Mouse (Mus musculus) left cerebral cortex, adult 18-20 months (tissue): ENCODE measurements at regions not wholly inside any gene's neighbourhood (a gene's known extent, or its start where the extent isn't known, plus 50 kb on each side); places are given as distances from the start of the nearest gene placed in this dataset.

Experiments
- DNase-seq, 2 experiments: peaks; one replicate each; pipeline ENCODE4 v3.0.0; 2021 to 2022; ENCODE audit warnings: low spot score in 2 of 2, mixed read lengths in 1 of 2

DNA sequence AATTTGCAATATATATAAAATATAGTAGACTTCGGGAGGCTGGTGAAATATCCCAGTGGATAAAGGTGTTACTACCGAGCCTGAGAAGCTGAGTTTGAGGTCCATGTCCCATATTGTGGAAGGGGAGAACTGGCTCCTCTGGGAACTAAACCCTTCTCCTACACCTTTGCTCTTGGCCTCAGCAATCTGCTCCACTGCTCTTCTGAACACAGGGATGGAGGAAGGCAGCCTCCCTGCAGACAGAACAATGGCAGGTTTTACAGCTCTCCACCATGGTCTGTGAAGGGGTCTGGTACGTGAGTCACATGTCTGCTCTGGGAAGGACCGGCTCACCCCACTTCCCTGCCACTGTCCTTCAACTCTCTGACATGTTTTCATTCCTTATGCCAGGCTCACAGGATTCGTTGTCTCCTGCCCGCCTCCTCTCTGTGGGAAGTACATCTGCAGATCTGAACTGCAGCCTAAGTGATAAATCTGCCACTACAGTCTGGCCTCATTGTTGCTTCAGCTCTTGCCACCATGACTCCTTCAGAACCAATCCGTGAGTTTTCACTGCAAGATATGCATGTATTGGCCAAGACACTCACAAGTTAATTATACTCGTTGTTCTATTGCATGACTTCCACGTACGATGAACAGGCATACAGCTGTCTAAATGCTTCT, 220.0 kb upstream of the Gm9767 start:
- peak in 1 of 2 experiments; percentile 7 for DNase-seq

DNA sequence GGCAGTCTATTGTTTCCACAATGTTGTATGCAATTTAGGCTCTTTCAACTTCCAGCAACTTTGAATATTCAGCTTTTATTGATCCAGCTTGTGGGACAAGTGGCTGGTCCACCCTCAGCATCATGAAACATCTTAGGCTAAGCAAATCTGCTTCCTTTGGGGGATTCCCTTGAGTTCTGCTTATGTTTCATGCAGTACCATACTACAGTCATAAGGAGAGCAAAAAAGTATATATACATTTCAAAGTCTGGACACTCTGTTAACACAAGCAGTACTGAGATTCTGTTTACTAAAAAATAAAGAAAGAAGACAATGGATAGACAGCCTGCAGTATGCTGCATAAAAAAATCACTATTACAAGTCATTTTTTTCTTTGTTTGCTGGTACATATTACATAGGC, 233.7 kb upstream of the Gm9767 start:
- DNase-seq, result no peak

DNA sequence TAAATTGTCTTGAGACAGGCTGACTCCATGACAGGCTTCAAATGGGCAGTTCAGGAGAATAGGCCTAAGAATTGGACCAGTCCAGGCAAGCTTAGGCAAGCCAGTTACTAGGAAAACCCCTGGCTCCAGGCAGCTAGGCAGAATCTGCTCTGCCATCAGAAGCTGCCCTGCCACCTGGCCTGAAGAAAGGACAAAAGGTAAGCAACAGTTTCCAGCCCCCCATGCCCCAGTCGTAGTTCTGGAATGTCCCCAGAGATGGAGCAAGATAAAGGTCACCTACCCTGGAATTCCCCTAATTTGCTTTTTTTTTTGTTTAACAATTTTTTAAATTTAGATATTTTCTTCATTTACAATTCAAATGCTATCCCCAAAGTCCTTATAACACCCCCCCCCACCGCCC, 248.8 kb upstream of the Gm9767 start:
- DNase-seq, result no peak

DNA sequence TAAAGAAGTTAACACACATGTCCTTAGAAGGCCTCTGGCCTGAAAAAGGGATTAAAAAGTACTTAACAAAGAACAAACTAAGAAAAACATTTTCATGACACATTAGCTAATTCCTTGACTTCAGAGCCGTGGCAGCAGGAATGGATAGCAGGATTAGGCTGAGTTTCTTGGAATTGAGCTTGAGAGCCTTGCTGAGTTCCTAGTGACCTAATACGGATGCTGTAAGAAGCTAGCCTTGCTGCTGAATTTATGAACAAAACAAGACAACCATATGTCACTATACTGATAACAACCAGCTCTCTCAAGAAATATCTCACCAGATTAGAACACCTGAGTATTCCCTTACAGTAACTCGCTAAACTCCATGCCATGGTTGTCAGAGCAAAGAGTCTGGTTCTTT, 268.2 kb upstream of the Smlr1 start:
- no peak for DNase-seq

DNA sequence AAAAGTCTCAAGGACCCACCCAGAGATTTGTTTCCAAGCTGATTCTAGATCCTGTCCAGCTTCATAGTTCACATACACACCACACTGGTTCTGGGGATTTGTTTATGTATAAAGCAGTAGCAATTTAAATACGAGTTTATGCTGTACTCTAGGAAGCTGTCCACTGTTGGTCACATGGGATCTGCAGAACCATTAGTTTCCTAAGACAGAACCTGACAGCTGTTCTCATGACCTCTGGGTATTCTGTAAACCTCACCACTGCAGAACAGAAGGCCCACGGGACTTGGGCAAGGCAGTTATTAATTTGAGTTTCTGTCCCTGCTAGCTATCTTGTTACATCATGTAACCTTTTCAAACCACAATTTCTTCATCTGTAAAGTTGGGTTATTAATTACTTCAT, 265.4 kb upstream of the Smlr1 start:
- no peak for DNase-seq

DNA sequence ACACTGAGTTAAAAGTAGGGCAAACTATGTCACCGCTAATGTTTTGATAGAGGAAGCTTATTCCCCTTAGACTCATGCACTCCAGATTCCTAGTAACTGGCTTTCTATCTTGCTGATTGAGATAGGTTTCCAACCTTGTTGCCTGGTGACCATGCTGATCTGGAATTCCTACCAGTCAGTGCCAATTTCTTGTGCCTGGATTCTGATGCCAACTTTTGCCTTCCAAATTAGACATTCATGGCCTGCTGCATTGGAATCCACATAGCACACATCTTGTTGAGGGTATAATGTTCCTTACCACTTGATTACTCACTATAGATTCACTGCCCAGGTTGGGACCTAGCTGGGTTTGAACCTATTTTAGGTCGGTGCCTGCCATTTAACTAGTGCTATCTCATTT, 262.8 kb upstream of the Smlr1 start:
- DNase-seq, result no peak

DNA sequence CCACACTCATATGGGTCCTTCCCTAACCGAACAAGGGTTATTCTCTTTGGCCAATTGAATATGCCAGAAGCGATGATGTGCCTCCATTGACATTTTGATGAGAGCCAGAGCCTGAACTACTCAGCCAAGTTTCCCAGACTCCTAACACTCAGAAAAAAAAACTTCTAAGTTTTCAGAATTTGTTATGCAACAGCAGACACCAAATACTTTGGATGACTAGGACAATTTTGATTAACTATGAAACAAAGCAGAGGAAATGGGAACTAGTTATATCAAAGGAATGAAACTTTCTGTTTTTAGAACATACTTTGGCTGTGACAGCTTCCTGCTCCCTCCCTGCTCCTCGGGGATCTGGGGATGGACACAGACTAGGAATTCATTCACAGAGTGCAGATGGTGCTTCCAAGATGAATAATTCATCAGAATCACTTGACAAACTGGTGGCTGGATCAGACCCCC, 254.3 kb upstream of the Smlr1 start:
- no peak for DNase-seq

DNA sequence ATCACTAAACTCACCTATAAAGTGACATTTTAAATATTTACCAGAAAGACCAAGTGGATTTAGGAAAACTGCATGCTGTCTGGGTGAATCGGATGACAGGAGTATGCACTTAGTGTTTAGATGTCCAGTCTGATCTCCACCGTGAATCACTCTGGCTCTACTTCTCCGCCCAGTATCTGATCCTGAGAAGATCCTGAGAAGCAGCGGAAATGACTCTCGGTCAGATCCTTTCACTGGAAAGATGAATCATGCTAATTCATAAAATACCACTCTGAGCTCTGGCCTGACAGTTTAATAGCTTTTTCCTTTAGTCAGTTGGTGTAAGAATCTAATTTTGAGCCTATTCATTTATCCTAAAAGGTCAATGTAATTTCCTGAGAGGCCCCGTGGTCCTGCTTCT, 252.6 kb upstream of the Smlr1 start:
- no peak for DNase-seq

DNA sequence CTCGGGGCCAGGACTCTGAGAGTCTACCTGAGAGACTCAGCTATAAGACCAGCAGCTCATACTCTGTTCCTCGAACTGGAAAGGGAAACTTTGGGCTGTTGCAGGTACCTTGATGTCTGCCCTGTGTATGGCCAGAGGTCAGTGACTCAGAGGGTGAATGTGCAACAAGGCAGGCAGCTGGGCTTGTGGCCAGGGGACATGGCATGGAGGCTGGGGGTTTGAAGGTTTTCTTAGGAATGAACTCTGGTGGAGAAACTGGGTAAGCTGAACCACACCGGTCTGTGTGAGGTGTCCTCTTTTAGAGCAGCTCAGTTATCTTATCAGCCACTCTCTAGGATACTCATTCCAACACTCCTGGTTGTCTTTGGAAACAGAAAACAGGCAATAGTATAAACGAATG, 251.9 kb upstream of the Smlr1 start:
- DNase-seq, result no peak

DNA sequence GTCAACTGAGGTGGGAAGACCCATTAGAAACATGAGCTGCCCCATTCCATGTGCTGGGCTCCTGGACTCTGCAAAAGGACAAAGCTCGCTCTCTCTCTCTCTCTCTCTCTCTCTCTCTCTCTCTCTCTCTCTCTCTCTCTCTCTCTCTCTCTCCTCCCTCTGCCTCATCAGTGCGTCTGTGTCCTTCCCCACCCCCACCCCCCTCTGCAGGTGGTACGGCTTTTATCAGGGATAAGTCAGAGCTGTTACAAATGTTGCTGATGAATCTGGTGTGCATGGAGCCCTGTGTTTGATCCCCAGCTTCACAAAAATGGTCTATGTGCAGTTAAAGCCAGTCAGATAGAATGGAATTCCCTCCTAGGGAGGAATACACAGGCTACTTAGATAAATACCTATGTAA, 247.8 kb upstream of the Smlr1 start:
- DNase-seq, result no peak

DNA sequence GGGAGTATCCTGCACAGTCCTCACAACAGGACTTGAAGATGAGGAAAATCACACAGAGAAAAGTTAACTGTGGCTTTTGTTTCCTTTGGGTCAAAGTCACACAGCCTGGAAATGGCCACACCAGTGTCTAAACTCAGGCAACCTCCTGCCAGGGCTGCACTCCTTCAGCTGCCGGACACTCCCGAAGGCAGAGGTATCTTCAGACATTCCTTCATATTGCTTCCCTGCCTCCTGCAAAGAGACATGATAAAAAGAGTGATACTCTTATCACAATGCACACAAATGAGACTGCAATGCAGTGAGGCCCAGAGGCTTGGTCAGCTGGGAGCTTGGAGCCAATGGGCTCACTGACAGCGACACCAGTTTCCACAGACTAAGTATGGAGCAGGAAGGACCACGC, 243.4 kb upstream of the Smlr1 start:
- no peak for DNase-seq

DNA sequence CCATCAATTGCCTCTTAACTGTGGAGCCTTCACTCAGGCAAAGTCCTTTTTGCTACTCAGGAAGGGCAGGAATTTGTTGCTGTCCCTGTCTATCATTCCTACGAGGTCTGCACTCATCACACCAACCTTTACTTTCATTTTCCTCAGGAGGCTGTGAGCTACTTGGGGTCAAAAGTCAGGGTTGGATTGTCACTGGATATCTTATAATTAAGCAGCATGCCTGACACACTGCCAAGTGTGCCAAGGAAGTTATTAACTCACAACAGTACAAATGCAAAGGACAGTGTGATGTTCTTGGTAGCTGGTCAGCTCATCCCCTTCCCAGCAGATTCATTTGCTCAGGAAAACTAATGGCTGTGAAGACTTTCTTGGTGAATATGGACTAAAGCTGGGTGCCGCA, 241.7 kb upstream of the Smlr1 start:
- DNase-seq, result no peak

DNA sequence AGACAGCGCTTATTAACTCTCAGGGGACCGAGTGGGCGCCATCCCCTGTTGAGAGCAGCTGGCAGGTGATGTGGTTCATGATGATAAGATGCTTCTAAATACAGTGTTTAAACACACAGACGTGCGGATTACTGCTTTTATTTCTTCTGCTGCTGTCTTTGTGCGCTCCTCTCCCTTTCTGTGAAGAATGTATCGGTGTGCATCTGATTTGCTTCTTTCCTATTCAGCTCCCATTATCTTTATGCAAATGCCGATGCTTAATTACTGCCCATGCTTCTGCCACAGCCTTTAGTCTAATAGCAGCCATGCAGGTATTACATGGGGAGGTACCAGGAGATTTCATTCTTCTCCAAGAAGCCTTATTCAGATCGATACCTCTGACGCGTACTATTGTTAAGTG, 240.6 kb upstream of the Smlr1 start:
- no peak for DNase-seq

DNA sequence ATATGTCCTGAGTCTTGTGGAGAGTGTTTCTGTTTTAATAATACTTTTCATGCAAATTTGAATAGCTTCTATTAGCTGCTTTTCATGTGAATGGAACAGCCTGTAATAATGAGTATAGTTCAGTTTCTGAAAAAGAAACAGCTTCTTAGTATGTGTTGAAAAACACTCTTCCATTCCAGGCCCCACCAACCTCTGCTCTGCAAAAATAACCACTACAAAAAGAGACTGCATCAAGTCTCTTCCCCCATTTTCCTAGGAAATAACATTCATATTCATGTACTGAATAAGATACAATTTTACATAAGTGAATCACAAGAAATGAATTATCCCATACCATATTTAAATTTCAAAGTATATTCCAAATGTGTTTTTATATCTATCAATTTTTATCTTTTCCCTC, 234.0 kb upstream of the Smlr1 start:
- DNase-seq, result no peak

DNA sequence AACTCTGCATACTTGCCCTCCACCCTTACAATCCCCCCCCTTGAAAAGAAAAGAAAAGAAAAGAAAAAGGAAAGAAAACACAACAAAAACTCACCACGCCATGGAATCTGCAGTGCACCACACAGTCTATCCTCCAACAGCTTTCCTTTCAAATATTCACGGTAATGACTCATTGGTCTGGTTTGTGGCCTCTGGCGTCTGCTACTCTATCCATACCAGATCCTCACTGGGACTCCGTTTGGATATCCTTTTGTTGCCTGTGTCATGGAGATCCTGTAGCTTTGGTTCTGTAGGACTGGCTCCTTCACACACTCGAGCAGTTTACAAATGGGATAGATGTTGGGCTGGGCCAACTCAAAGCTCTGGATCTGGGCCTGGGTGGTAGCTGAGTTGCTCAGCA, 232.4 kb upstream of the Smlr1 start:
- no peak for DNase-seq

DNA sequence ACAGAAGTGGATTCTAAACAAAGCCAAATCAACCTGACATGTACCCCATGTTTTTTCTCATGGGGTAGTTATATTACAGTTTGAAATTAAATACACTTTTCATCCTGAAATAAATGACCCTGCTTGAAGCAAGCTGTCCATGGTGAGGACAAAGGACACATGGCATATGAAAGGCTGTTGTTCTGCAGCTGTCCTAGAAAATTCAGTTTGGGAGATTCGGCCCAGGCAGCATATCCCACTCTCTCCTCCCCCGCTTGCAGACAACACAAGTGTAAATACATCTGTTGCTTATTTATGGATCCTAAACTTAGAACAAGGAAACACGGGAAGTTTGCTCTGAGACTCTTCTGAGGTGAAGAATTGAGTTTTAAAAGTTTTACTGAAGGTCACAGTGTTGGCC, 218.2 kb upstream of the Smlr1 start:
- DNase-seq, result no peak

DNA sequence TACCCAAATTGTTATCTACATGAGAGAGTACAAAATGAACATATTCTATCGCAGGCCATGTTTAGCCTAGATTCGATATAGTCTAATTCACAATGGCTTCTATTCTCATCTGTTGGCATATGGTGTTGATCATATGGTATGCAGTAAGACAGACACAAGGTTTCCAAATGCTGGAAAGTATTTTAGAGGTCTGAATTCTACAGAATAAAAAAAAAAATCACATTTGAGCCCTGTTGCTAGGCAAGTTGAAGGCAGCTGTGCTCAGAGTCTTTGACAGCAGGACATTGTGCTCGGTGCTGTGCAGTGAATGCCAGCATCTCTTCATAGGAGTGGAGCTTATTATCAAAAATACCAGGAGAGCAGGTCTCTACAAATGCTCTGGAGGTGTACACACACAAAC, 206.6 kb upstream of the Smlr1 start:
- peak in 1 of 2 experiments; percentile 34 for DNase-seq

DNA sequence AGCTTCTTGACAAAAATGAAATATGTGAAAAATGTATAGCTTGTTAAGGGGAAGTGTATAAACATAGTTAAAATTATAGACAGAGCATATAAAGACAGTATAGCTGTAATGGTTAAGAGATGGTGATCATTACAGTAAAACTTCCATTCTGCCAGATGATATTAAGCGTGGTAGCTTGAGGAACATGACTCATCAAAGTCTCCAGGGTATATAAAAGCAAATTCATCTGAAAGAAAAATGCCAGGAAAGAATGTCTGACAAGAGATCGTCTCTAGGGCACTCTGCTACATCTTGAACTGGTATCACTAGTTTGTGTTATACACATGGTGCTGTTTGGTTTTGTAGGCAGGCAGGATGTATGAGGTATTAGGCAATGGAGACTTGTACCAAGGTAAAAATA, 204.9 kb upstream of the Smlr1 start:
- DNase-seq, result no peak

DNA sequence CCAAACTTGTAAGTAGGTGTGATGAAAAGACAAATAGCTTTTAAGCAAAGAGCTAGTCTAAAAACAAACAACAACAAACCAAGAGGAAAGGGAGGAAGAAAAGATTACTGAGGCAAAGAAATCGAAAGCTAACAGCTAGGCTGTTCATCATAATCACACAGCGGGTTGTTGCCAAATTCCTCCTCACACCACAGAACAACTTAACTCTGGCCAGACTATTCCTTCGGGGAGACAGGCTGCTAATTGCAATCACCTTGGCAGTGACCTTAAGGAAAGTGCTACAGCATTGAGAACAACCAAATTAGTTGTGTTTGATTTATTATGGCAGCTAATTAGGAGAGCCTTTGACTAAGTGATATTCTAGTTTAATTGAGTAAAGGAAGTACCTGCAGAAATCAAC, 194.4 kb upstream of the Smlr1 start:
- no peak for DNase-seq

DNA sequence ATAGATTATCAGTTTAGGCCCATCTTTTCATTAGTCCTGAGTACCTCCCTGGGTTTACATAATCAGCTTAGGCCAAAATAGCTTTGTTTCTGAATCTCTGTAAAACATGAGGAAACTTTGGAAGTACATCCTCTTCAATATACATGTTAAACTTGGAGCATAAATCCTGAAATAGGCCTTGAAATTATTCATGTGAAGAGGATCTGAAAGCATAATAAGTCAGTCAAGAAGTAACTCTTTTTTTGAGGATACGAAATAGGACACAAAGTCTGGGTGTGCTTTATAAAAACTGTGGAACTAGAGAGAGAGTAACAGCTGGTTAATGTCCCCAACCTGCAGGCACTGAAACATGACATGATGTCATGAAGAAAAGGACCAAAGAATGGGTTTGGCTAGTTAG, 187.9 kb upstream of the Smlr1 start:
- DNase-seq, result no peak

DNA sequence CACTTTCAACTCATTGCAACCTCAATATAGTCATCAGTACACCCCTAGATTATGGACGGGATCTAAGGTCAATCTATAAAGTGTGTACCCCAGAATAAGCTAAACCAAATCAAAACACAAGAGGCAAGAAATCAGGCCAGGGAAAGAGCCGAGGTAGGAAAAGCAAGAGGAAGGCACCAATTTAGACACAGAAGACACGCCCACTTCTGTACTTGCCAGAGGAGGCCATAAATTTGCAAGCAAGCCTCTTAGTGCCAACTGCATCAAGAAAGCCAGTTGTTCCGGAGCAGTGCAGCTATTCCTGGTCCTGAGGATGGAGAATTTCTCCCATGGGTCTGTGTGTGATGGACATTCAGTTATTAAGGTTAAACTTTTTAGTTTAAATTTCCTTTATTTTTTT, 179.7 kb upstream of the Smlr1 start:
- DNase-seq, result peak in 1 of 2 experiments; percentile 16

DNA sequence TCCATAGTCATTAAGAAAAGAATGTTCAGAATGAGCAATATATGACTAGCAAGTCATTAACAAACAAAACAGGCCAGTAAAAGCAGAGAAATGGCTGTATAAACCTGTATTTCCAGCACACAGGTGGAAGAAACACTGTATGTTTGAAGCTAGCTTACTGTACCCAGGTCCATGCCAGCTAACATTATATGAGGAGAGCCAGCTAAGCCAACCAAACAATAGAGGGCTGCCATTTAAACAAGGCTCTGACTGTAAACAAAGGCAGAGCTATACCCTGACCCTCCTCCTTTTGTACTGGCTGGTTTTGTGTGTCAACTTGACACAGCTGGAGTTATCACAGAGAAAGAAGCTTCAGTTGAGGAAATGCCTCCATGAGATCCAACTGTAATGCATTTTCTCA, 178.6 kb upstream of the Smlr1 start:
- DNase-seq, result no peak

DNA sequence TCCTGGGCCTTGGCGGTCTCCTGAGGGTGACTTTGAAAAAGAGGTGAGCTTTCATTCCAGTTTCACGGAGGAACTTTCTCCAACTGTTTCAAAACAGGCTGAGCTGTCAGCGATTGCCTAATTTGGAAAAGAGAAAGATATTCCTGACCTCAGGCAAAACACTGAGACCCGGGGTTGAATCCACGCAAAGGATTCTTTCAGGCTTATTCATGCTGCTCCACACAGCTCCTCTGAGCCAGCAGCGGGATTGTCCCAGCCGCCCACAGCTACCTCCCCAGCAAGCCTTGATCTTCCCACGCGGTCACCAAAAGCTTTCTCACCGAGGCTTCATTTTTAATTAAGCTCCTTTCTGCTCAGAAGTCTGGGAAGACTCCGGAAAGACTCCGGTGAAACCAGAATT, 178.0 kb upstream of the Smlr1 start:
- peak; percentile 41 to 72 for DNase-seq

DNA sequence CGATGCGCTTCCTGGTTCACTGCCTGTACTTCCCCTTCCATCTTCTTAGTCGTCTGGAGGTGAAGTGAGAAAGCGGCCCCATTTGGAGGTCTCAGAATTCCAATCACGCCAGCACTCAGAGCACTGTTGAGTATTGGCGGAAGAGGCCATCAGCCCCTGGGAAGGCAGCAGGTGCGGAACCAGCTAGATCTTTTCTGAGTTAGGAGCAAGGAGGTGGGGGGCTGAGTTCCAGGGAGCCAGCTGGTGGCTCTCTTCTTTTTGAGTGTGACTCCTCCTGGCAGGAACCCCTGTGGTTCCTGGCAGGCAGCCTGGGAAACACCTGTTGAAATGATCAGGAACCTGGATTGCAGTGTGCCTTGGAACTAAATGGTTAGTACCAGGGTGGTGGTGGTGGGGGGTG, 171.9 kb upstream of the Smlr1 start:
- DNase-seq, result peak in 1 of 2 experiments; percentile 31
